ENCODE assay signal across 9 mouse cellular contexts in genomic region chr14:75455361-75455742, GRCm38 (mm10). TPM values are rescaled to one million over a fixed set of nuclear protein-coding genes. Genes with fewer than 3 reads are reported as not detected.
DNase-seq lines count a peak whose midpoint lies in the region; ATAC-seq and TF ChIP-seq lines count a peak whose summit lies in the region.
"Had no signal": no experiment of that assay in that cellular context is flagged by ENCODE, and none has a peak within 500 bp of the region (broad histone marks: within the 10 kb centered on the region; RNA-seq: fewer than 3 reads in every experiment).

No protein-coding gene starts in this region.

- WGBS in limb, embryonic 12.5 days, result 55% methylated on average over 3 of the region's 3 CpGs
- 60% methylated on average over 3 of the region's 3 CpGs for WGBS in limb, embryonic 10.5 days
- WGBS in forebrain, embryonic 13.5 days, result 22% methylated on average over 3 of the region's 3 CpGs
- 19% methylated on average over 3 of the region's 3 CpGs for WGBS in hindbrain, postnatal 0 days
- WGBS in neural tube, embryonic 15.5 days, result 20% methylated on average over 3 of the region's 3 CpGs

- H3K4me2 ChIP-seq in limb, embryonic 12.5 days, result no peak overlapping the region
- H3K4me2 ChIP-seq in forebrain, embryonic 13.5 days, result peak overlapping the region; percentile 77
- H3K4me2 ChIP-seq in hindbrain, postnatal 0 days (ENCODE audit: low read depth, low read length), result peak overlapping the region; percentile 87
- H3K4me2 ChIP-seq in neural tube, embryonic 15.5 days, result peak overlapping the region; percentile 67

- no peaks in the 10 kb centered on the region for H3K9me3 ChIP-seq in limb, embryonic 12.5 days
- H3K9me3 ChIP-seq in limb, embryonic 10.5 days (replicated peaks), result no peaks in the 10 kb centered on the region
- no peaks in the 10 kb centered on the region for H3K9me3 ChIP-seq in forebrain, embryonic 13.5 days (replicated peaks)
- H3K9me3 ChIP-seq in hindbrain, postnatal 0 days (ENCODE audit: low read length), result no peaks in the 10 kb centered on the region
- no peaks in the 10 kb centered on the region for H3K9me3 ChIP-seq in neural tube, embryonic 15.5 days (replicated peaks)

- H3K36me3 ChIP-seq in limb, embryonic 12.5 days, result no peaks in the 10 kb centered on the region
- no peaks in the 10 kb centered on the region for H3K36me3 ChIP-seq in limb, embryonic 10.5 days
- no peaks in the 10 kb centered on the region for H3K36me3 ChIP-seq in forebrain, embryonic 13.5 days (ENCODE audit: poor library complexity, severe bottlenecking)
- H3K36me3 ChIP-seq in hindbrain, postnatal 0 days (ENCODE audit: insufficient read depth, low read length), result no peaks in the 10 kb centered on the region
- no peaks in the 10 kb centered on the region for H3K36me3 ChIP-seq in neural tube, embryonic 15.5 days

- peaks cover 34% of the 10 kb centered on the region for H3K27me3 ChIP-seq in limb, embryonic 12.5 days
- peaks cover 31% of the 10 kb centered on the region; the same call in 1 of the 2 replicates for H3K27me3 ChIP-seq in limb, embryonic 10.5 days (ENCODE audit: low read depth, poor library complexity, severe bottlenecking)
- H3K27me3 ChIP-seq in forebrain, embryonic 13.5 days, result no peaks in the 10 kb centered on the region
- no peaks in the 10 kb centered on the region for H3K27me3 ChIP-seq in hindbrain, postnatal 0 days (ENCODE audit: insufficient read depth, low read length)
- no peaks in the 10 kb centered on the region for H3K27me3 ChIP-seq in neural tube, embryonic 15.5 days (replicated peaks)

- no peak for TF ChIP-seq CTCF in hindbrain, postnatal 0 days (IDR thresholded peaks at IDR 0.05; ENCODE audit: low read depth)

- no peak for ATAC-seq in limb, embryonic 12.5 days (ENCODE audit: insufficient number of reproducible peaks, insufficient read depth, low FRiP score, low TSS enrichment, low read depth)
- ATAC-seq in forebrain, embryonic 13.5 days, result peak; percentile 3; the same call in 1 of the 2 replicates
- ATAC-seq in hindbrain, postnatal 0 days, result no peak
- 0 out of 2 replicates have a peak, but pooled peaks have one; percentile 9 for ATAC-seq in neural tube, embryonic 15.5 days (ENCODE audit: low FRiP score)

- H3K4me3 ChIP-seq in limb, embryonic 12.5 days (replicated peaks), result 0 out of 2 replicates have a peak overlapping the region, but pooled peaks have one; percentile 37
- H3K4me3 ChIP-seq in limb, embryonic 10.5 days, result no peak overlapping the region
- peak overlapping the region; percentile 58 for H3K4me3 ChIP-seq in forebrain, embryonic 13.5 days
- H3K4me3 ChIP-seq in hindbrain, postnatal 0 days (ENCODE audit: low read length), result peak overlapping the region; percentile 50
- H3K4me3 ChIP-seq in neural tube, embryonic 15.5 days (replicated peaks), result peak overlapping the region; percentile 52

- H3K27ac ChIP-seq in limb, embryonic 12.5 days, result no peak overlapping the region
- H3K27ac ChIP-seq in limb, embryonic 10.5 days, result no peak overlapping the region
- H3K27ac ChIP-seq in forebrain, embryonic 13.5 days, result peak overlapping the region; percentile 94
- peak overlapping the region; percentile 76 for H3K27ac ChIP-seq in hindbrain, postnatal 0 days
- peak overlapping the region; percentile 90 for H3K27ac ChIP-seq in neural tube, embryonic 15.5 days (replicated peaks)

- H3K9ac ChIP-seq in limb, embryonic 12.5 days (replicated peaks), result no peak overlapping the region
- H3K9ac ChIP-seq in forebrain, embryonic 13.5 days, result peak overlapping the region; percentile 74
- 0 out of 2 replicates have a peak overlapping the region, but pooled peaks have one; percentile 72 for H3K9ac ChIP-seq in hindbrain, postnatal 0 days (replicated peaks; ENCODE audit: low read length)
- H3K9ac ChIP-seq in neural tube, embryonic 15.5 days (replicated peaks), result peak overlapping the region; percentile 61

- no peak for DNase-seq in limb, embryonic 10.5 days (ENCODE audit: low spot score)
- DNase-seq in hindbrain, postnatal 0 days (ENCODE audit: low spot score), result peak; percentile 36
- DNase-seq in adrenal gland, postnatal 36 days, result no peak
- DNase-seq in cerebellum, adult 9-10 months, result no peak
- DNase-seq in ovary, adult 18-20 months (ENCODE audit: low spot score), result no peak

- peaks cover 30% of the 10 kb centered on the region for H3K4me1 ChIP-seq in limb, embryonic 12.5 days (replicated peaks)
- peaks cover 33% of the 10 kb centered on the region for H3K4me1 ChIP-seq in limb, embryonic 10.5 days
- peaks cover 60% of the 10 kb centered on the region for H3K4me1 ChIP-seq in forebrain, embryonic 13.5 days
- H3K4me1 ChIP-seq in hindbrain, postnatal 0 days (ENCODE audit: insufficient read depth, low read length), result peaks cover 26% of the 10 kb centered on the region
- peaks cover 62% of the 10 kb centered on the region for H3K4me1 ChIP-seq in neural tube, embryonic 15.5 days

RNA-seq across cellular contexts. Expression of gene Siah3, which starts 0.4 kb away (rescaled TPM):
- polyA plus RNA-seq in limb, embryonic 12.5 days (2016; fragmentation: Nextera tagmentation; extraction: Ambion mirVana), result 0.08 and 0.15 TPM in 2 replicates
- not detected in 2 replicates for polyA plus RNA-seq in limb, embryonic 10.5 days (2016; fragmentation: Nextera tagmentation; extraction: Ambion mirVana)
- polyA plus RNA-seq in forebrain, embryonic 13.5 days (2015; fragmentation: Nextera tagmentation; extraction: Ambion mirVana), result 5.9 and 6.7 TPM in 2 replicates
- 8.2 and 11.1 TPM in 2 replicates for total RNA-seq in hindbrain, postnatal 0 days (2014; rRNA removed)
- 2.5 and 3.1 TPM in 2 replicates for polyA plus RNA-seq in hindbrain, postnatal 0 days (2015; fragmentation: Nextera tagmentation; extraction: Ambion mirVana)
- 5.1 and 6.0 TPM in 2 replicates for polyA plus RNA-seq in neural tube, embryonic 15.5 days (2015; fragmentation: Nextera tagmentation; extraction: Ambion mirVana)
- under 1 TPM; 0.33 to 0.50 TPM for total RNA-seq in adrenal gland, postnatal 36 days (2021)
- polyA plus RNA-seq: lung, embryonic 16.5 days had no signal

Comparison
In these comparisons a context has a peak if more than half of its experiments do, and no peak if none do; other contexts are left out.
1. ATAC-seq: peak in forebrain, embryonic 13.5 days (single experiment) and neural tube, embryonic 15.5 days (single experiment); none in limb, embryonic 12.5 days (single experiment) and hindbrain, postnatal 0 days (single experiment).
2. H3K27ac ChIP-seq: peak in forebrain, embryonic 13.5 days (single experiment), hindbrain, postnatal 0 days (single experiment) and neural tube, embryonic 15.5 days (single experiment); none in limb, embryonic 12.5 days (single experiment) and limb, embryonic 10.5 days (single experiment).